Mouse (Mus musculus) gastrocnemius, adult 8-10 months (tissue): Measurements from ENCODE around the gene Rack1. TPM values are rescaled to one million over a fixed set of nuclear protein-coding genes. Genes with fewer than 3 reads are reported as not detected.
"Not testable (repeated sequence)": the region's sequence is repeated elsewhere in the genome, so short reads cannot be mapped to it uniquely, and the experiment has no call there.

Experiments used
- DNase-seq, 2 experiments: peaks; one replicate each; pipeline ENCODE4 v3.0.0; 2022; ENCODE audit warnings: low spot score in 2 of 2
- total RNA-seq, 4 experiments: library from RNA; stranded (reverse); gene quantifications; 2 replicates each; pipeline ENCODE4 v1.2.4; 2022

Gene Rack1
- total RNA-seq, 4 experiments from 2014 or later: 411 to 495 (median 459) TPM

- DNase-seq: no peak
Observed at GRCm38 (mm10) chr11:48838879-48839680, 38.9 kb downstream of the Rack1 start.

GRCm38 (mm10) chr11:48840805-48841204 lies 40.7 kb downstream of the Rack1 start:
- no peak for DNase-seq

- no peak for DNase-seq
Observed at GRCm38 (mm10) chr11:48841213-48841612, 41.1 kb downstream of the Rack1 start.

- no peak for DNase-seq
Observed at GRCm38 (mm10) chr11:48842378-48842792, 42.3 kb downstream of the Rack1 start.

GRCm38 (mm10) chr11:48843202-48843601 lies 43.1 kb downstream of the Rack1 start:
- no peak for DNase-seq

GRCm38 (mm10) chr11:48844309-48844708 lies 44.2 kb downstream of the Rack1 start:
- DNase-seq: no peak

- DNase-seq: peak in 1 of 2 experiments; percentile 38
Observed at GRCm38 (mm10) chr11:48845244-48845815, 45.2 kb downstream of the Rack1 start.

- DNase-seq: not testable (repeated sequence)
Observed at GRCm38 (mm10) chr11:48846362-48846761, 46.2 kb downstream of the Rack1 start.

- no peak for DNase-seq
Observed at GRCm38 (mm10) chr11:48846881-48847280, 46.7 kb downstream of the Rack1 start.

- no peak for DNase-seq
Observed at GRCm38 (mm10) chr11:48850240-48850639, 50.1 kb downstream of the Rack1 start.

- DNase-seq: no peak
Observed at GRCm38 (mm10) chr11:48851270-48851995, 51.3 kb downstream of the Rack1 start.

- no peak for DNase-seq
Observed at GRCm38 (mm10) chr11:48852190-48852589, 52.1 kb downstream of the Rack1 start.

- DNase-seq: no peak
Observed at GRCm38 (mm10) chr11:48852624-48853473, 52.7 kb downstream of the Rack1 start.

- DNase-seq: peak; percentile 81
Observed at GRCm38 (mm10) chr11:48853474-48854180, 53.5 kb downstream of the Rack1 start.

Other genes with a start within 250 kb of the Rack1 start
- gene Trim41, start 17.0 kb downstream of the Rack1 start, total RNA-seq: 10 to 100 TPM; 13.7 to 25.0 (median 20.8) TPM
- gene Trim7, start 25.8 kb downstream of the Rack1 start, total RNA-seq: 10 to 100 TPM; 25.5 to 30.8 (median 29.7) TPM
- gene Gm12184, start 26.3 kb downstream of the Rack1 start, total RNA-seq: 1 to 10 TPM; 1.4 to 3.1 (median 1.8) TPM
- 10 to 100 TPM; 12.0 to 13.7 (median 12.9) TPM for gene Irgm1, start 71.4 kb downstream of the Rack1 start, total RNA-seq
- gene Gm5431, start 101.9 kb downstream of the Rack1 start, total RNA-seq: under 1 TPM in 3 of 4 experiments, not detected in 1; 0.13 to 0.21 (median 0.17) TPM
- 1 to 10 TPM in 2 of 4 experiments, under 1 TPM in 1, not detected in 1; 0.48 to 1.1 (median 1.1) TPM for gene Psme2b, start 145.9 kb downstream of the Rack1 start, total RNA-seq
- not detected for gene Olfr56, start 178.6 kb downstream of the Rack1 start, total RNA-seq
- under 1 TPM; 0.49 to 0.94 (median 0.67) TPM for gene 9930111J21Rik1, start 179.1 kb downstream of the Rack1 start, total RNA-seq
- under 1 TPM; 0.15 to 0.51 (median 0.20) TPM for gene Gm12185, start 191.9 kb downstream of the Rack1 start, total RNA-seq
- 1 to 10 TPM in 1 of 4 experiments, under 1 TPM in 3; 0.68 to 1.2 (median 0.76) TPM for gene Tgtp1, start 193.8 kb downstream of the Rack1 start, total RNA-seq